Mouse (Mus musculus) erythroblast, adult 5-6 weeks (primary cell): ENCODE measurements at regions not wholly inside any gene's neighbourhood (a gene's known extent, or its start where the extent isn't known, plus 50 kb on each side); places are given as distances from the start of the nearest gene placed in this dataset.

ENCODE experiments used
- ATAC-seq: replicated peaks from 2 replicates; pipeline ENCODE4 v1.8.0; 2016; ENCODE audit warnings: moderate number of reproducible peaks, mild to moderate bottlenecking, moderate TSS enrichment, inconsistent platforms; ENCODE audit not compliant: poor library complexity, low FRiP score, severe bottlenecking

GRCm38 (mm10) chr6:31178201-31178880 is 219.5 kb upstream of the Klf14 start:
- ATAC-seq: no peak

GRCm38 (mm10) chr6:31182284-31182683 is 216.3 kb upstream of the Mkln1 start:
- 0 out of 2 replicates have a peak, but pooled peaks have one; percentile 33 for ATAC-seq

- ATAC-seq: 0 out of 2 replicates have a peak, but pooled peaks have one; percentile 36
Measured at GRCm38 (mm10) chr6:31183127-31183526, 215.4 kb upstream of the Mkln1 start.

GRCm38 (mm10) chr6:31184554-31184953 is 214.0 kb upstream of the Mkln1 start:
- no peak for ATAC-seq

- no peak for ATAC-seq
Measured at GRCm38 (mm10) chr6:31185151-31185550, 213.4 kb upstream of the Mkln1 start.

GRCm38 (mm10) chr6:31188066-31188465 is 210.5 kb upstream of the Mkln1 start:
- ATAC-seq: no peak

GRCm38 (mm10) chr6:31189060-31189459 is 209.5 kb upstream of the Mkln1 start:
- 0 out of 2 replicates have a peak, but pooled peaks have one; percentile 46 for ATAC-seq

GRCm38 (mm10) chr6:31190070-31190469 is 208.5 kb upstream of the Mkln1 start:
- ATAC-seq: no peak

GRCm38 (mm10) chr6:31190628-31191373 is 207.7 kb upstream of the Mkln1 start:
- no peak for ATAC-seq

- ATAC-seq: no peak
Measured at GRCm38 (mm10) chr6:31191577-31191976, 207.0 kb upstream of the Mkln1 start.

GRCm38 (mm10) chr6:31192197-31192596 is 206.3 kb upstream of the Mkln1 start:
- no peak for ATAC-seq

GRCm38 (mm10) chr6:31193202-31193601 is 205.3 kb upstream of the Mkln1 start:
- no peak for ATAC-seq

GRCm38 (mm10) chr6:31197631-31198338 is 200.8 kb upstream of the Mkln1 start:
- no peak for ATAC-seq

- ATAC-seq: no peak
Measured at GRCm38 (mm10) chr6:31198340-31198739, 200.2 kb upstream of the Mkln1 start.

GRCm38 (mm10) chr6:31200705-31201104 is 197.8 kb upstream of the Mkln1 start:
- no peak for ATAC-seq

- ATAC-seq: no peak
Measured at GRCm38 (mm10) chr6:31201375-31201972, 197.1 kb upstream of the Mkln1 start.

GRCm38 (mm10) chr6:31202594-31202993 is 195.9 kb upstream of the Mkln1 start:
- no peak for ATAC-seq

GRCm38 (mm10) chr6:31204434-31204833 is 194.1 kb upstream of the Mkln1 start:
- ATAC-seq: no peak

GRCm38 (mm10) chr6:31204839-31205238 is 193.7 kb upstream of the Mkln1 start:
- no peak for ATAC-seq

GRCm38 (mm10) chr6:31206106-31206505 is 192.4 kb upstream of the Mkln1 start:
- no peak for ATAC-seq
